Mouse (Mus musculus): ENCODE data around the gene Rfc2. TPM values are rescaled to one million over a fixed set of nuclear protein-coding genes. Genes with fewer than 3 reads are reported as not detected.
A peak's percentile ranks its signal among the peaks of the same experiment; 100 is the strongest.

Gene Rfc2
- polyA plus RNA-seq, 1 experiment from 2014 or later, result 415 TPM

DNA sequence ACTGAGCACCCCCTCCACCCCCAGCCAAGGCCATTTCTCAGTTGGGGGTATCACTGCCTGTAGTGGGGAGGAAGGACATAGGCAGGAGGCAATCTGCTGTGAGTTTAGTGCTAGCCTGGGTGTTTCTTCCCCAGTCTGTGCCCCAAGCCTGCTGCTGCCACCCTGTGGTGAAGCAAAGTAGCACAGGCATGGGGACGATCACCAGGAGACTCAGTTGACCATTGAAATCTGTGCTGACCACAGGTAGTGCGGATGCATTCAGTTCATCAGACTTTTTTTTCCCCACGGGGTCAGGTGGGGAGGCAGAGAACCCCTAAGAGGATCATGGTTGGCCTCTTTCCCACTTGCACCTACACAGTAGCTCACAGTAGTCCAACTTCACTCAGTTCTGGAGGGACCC lies 35.9 kb downstream of the Rfc2 start:
- DNase-seq (ENCODE audit: low spot score), result peak; percentile 60
- 49% methylated on average over 3 of the region's 3 CpGs for WGBS
- no peak overlapping the region for H3K4me3 ChIP-seq
- H3K27ac ChIP-seq (replicated peaks), result no peak overlapping the region
- peaks cover 78% of the 10 kb centered on the region for H3K36me3 ChIP-seq (replicated peaks)
- no peaks in the 10 kb centered on the region for H3K4me1 ChIP-seq
- H3K9me3 ChIP-seq, result no peaks in the 10 kb centered on the region
- no peaks in the 10 kb centered on the region for H3K27me3 ChIP-seq (replicated peaks; ENCODE audit: low read depth, poor library complexity, severe bottlenecking)

DNA sequence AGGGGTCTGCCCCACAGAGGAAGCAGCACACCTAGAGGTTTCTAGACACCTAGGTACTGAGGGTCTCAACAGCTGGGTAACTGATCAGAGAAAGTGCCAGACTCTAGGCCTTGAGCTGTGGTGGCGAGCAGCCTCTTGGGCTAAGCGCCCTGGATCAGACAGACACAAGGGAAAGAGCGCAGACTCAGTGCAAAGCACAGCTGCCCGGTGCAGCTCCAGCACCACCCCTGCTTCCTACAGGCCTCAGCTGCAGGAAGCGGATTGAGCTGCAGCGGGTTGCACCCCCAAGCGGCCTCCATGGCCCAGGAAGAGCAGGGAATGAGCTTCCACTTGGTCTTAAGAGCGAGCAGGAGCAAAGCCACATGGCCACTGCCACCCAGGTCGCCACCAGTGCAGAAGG lies 39.3 kb downstream of the Rfc2 start:
- H3K27me3 ChIP-seq (replicated peaks; ENCODE audit: low read depth, poor library complexity, severe bottlenecking), result no peaks in the 10 kb centered on the region
- no peak overlapping the region for H3K27ac ChIP-seq (replicated peaks)
- no peak overlapping the region for H3K4me3 ChIP-seq
- DNase-seq (ENCODE audit: low spot score), result no peak
- no peaks in the 10 kb centered on the region for H3K9me3 ChIP-seq
- WGBS, result 92% methylated on average over 9 of the region's 9 CpGs
- H3K4me1 ChIP-seq, result no peaks in the 10 kb centered on the region
- H3K36me3 ChIP-seq (replicated peaks), result peaks cover 99% of the 10 kb centered on the region

DNA sequence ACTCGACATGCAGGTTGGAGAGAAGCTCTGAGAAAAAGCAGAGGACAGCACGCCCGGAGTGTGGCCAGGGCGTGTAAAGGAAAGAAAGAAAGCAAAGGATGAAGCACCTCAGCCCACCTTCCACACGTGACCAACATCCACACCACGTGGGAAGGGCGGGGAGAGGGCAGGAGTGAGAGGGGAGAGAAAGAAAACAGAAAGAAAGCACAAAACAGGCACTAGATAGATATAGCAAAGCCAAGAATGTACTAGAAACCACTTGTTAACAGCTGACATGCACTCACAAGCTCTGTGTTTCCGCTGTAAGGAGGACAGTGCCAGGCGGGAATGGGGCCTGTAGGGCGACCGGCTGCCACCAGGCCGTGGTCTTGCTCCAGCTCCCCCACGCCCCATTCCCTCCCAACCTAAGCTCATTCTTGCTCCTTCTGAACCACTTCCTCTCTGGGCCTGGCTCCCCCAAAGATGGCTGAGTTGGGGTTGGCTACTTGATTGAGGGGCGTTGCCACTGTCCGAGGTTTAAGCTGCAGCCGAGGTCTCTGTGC lies 40.0 kb downstream of the Rfc2 start:
- 93% methylated on average over 16 of the region's 16 CpGs for WGBS
- Histone ChIP-seq H3K27ac (replicated peaks) (no peak overlapping the region), H3K27me3 (replicated peaks; ENCODE audit: low read depth, poor library complexity, severe bottlenecking) (no peaks in the 10 kb centered on the region), H3K4me1 (no peaks in the 10 kb centered on the region), H3K36me3 (replicated peaks) (peaks cover 100% of the 10 kb centered on the region), H3K9me3 (no peaks in the 10 kb centered on the region), H3K4me3 (no peak overlapping the region)
- DNase-seq (ENCODE audit: low spot score), result no peak

DNA sequence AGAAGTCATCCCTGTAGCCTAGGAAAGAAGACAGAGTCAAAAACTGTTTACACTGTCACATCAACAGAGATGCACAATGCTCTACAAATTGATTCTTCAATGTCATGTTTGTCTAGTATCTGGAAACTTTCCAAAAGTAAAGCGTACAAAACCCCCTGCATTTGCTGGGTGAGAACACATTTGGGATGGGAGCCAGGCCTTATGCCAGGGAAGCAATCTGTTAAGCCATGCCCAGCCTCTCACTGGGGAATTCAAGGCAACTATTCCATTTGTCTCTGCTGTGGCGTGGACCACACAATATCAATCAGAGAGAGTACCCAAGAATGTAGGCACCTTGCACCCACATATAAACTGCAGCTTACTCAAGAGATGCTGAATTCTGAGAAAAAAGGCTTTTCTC lies 40.9 kb downstream of the Rfc2 start:
- DNase-seq (ENCODE audit: low spot score), result no peak
- Histone ChIP-seq H3K9me3 (no peaks in the 10 kb centered on the region), H3K36me3 (replicated peaks) (peaks cover 100% of the 10 kb centered on the region), H3K27ac (replicated peaks) (no peak overlapping the region), H3K4me3 (no peak overlapping the region), H3K4me1 (no peaks in the 10 kb centered on the region), H3K27me3 (replicated peaks; ENCODE audit: low read depth, poor library complexity, severe bottlenecking) (no peaks in the 10 kb centered on the region)
- 95% methylated on average over 2 of the region's 2 CpGs for WGBS

DNA sequence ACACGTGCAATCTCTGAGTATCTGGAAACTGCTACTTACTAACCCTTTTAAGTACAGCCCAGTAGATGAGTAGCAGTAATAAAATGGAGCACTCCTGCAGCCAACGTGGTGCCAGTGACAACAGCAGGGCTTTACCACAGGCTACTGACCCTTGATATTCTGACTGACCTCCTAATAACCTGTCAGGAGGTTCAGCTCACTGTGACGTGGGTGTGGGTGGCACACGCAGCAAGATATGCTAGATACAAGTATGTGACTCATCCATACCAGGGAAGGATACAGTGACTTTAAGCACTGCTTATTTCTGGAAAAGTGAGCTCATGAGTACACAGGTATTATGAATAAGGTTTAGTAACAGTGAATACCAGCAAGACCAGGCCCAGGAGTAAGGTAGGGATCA lies 48.3 kb downstream of the Rfc2 start:
- Histone ChIP-seq H3K4me3 (no peak overlapping the region), H3K27ac (replicated peaks) (no peak overlapping the region), H3K4me1 (no peaks in the 10 kb centered on the region), H3K36me3 (replicated peaks) (peaks cover 99% of the 10 kb centered on the region), H3K9me3 (no peaks in the 10 kb centered on the region), H3K27me3 (replicated peaks; ENCODE audit: low read depth, poor library complexity, severe bottlenecking) (no peaks in the 10 kb centered on the region)
- 87% methylated on average over 4 of the region's 4 CpGs for WGBS
- no peak for DNase-seq (ENCODE audit: low spot score)

DNA sequence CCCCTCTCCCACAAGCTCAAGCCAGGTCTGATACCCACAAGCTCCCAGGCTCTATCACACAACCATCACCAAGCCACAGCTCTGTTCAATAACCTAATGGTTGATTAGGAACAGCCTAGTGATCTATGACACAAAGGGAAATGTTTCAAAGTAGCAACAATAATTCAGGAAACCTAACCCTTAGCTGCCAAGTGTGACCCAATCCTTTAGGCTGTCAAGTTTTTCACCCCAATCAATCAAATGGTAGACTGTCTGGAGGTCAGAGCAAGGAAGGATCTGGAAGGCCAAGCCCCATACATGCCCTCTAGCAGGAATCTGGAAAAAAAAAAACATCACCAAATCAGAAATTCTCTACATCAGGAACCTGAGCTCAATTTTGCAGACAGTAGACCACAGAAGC lies 49.7 kb downstream of the Rfc2 start:
- H3K9me3 ChIP-seq, result no peaks in the 10 kb centered on the region
- H3K36me3 ChIP-seq (replicated peaks), result peaks cover 99% of the 10 kb centered on the region
- H3K27ac ChIP-seq (replicated peaks), result no peak overlapping the region
- no peak for DNase-seq (ENCODE audit: low spot score)
- H3K4me1 ChIP-seq, result no peaks in the 10 kb centered on the region
- no peak overlapping the region for H3K4me3 ChIP-seq
- no peaks in the 10 kb centered on the region for H3K27me3 ChIP-seq (replicated peaks; ENCODE audit: low read depth, poor library complexity, severe bottlenecking)

DNA sequence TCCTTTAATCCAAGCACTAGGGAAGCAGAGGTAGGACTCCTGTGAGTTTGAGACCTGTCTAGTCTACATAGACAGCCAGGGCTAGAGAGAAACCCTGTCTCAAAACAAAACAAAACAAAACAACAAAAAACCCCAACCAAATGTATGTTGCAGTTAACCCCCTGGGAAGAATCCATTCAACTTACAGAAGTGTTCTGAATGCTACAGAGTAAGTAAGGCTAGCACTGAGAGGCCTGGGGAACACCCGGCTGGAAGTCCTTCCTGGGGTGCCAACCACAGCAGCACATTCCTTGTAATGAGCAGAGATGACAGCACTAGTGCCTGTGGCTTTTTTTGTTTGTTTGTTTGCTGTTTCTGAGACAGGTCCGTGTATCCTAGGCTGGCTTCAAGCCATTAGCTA lies 51.7 kb downstream of the Rfc2 start:
- H3K4me1 ChIP-seq, result peaks cover 5% of the 10 kb centered on the region
- no peak overlapping the region for H3K27ac ChIP-seq (replicated peaks)
- H3K36me3 ChIP-seq (replicated peaks), result peaks cover 98% of the 10 kb centered on the region
- no peak for DNase-seq (ENCODE audit: low spot score)
- no peaks in the 10 kb centered on the region for H3K27me3 ChIP-seq (replicated peaks; ENCODE audit: low read depth, poor library complexity, severe bottlenecking)
- no peak overlapping the region for H3K4me3 ChIP-seq
- 70% methylated on average over 2 of the region's 2 CpGs for WGBS
- no peaks in the 10 kb centered on the region for H3K9me3 ChIP-seq

DNA sequence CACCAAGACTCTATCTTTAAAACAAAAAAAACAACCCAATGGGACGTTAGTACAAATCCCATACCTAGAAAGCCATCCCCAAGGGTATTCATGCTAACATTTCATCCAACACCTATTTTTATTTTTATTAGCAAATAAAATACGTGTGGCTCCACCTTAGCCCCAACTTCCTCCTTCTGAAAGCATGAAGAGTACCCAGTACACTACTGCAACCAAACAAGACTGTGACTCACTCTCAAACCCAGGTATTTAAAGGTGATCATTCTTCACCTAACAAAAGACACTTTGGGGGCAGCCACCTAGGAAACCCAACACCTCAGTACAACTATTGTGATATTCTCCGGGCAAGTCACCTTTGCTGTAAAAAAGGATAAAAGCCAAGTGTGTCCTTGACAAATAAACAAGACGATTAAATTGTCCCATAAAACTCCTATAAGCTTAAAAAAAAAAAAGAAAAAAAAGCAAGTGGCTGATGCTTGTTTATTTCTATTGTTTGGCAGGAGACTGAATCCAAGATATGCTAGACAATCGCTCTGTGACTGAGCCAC lies 56.7 kb downstream of the Rfc2 start:
- H3K27ac ChIP-seq (replicated peaks), result peak overlapping the region; percentile 99
- H3K27me3 ChIP-seq (replicated peaks; ENCODE audit: low read depth, poor library complexity, severe bottlenecking), result no peaks in the 10 kb centered on the region
- peaks cover 48% of the 10 kb centered on the region for H3K36me3 ChIP-seq (replicated peaks)
- DNase-seq (ENCODE audit: low spot score), result no peak
- WGBS, result 36% methylated on average over 5 of the region's 5 CpGs
- peak overlapping the region; percentile 99 for H3K4me3 ChIP-seq
- H3K4me1 ChIP-seq, result peaks cover 16% of the 10 kb centered on the region
- no peaks in the 10 kb centered on the region for H3K9me3 ChIP-seq

DNA sequence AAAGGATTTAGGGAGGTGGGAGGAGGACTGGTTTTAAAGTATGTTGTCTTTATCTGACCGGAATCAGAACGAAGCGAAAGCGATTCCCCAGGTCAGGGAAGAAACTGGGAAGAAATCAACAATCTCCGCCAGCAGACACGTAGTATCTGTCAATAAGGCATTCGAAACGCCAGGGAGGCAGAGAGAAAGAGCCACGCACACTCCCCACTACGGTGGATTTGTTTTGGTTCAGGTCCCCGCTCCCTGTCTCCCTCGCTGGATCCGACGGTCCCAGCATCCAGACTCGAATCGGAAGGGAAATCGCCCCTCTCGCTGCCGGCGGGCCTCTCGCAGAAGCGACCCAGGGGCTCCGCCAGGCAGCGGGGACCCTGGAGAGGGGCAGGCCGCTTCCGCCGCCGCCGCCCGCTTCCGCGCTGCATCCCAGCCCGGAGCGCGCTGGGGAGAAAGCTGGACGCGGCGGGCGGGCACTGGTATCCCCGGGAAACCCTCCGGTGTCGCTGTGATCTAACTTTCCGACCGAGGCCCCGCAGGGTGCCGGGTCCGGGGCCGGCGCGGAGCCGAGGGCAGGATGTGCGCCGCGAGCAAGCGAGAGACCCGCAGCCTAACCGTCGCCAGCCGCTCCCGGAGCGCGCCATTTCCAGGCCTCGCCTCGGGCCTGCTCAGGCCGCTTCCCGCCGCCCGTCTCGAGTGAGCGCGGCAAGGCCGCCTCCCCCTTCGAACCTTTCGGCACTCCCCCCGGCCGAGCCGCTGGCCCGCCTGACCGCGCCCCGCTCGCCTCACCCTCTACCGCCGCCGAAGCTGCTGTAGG lies 57.5 kb downstream of the Rfc2 start:
- peak overlapping the region; percentile 99 for H3K27ac ChIP-seq (replicated peaks)
- no peaks in the 10 kb centered on the region for H3K9me3 ChIP-seq
- peak overlapping the region; percentile 99 for H3K4me3 ChIP-seq
- DNase-seq (ENCODE audit: low spot score), result no peak
- no peaks in the 10 kb centered on the region for H3K27me3 ChIP-seq (replicated peaks; ENCODE audit: low read depth, poor library complexity, severe bottlenecking)
- H3K36me3 ChIP-seq (replicated peaks), result peaks cover 40% of the 10 kb centered on the region
- WGBS, result under 1% methylated on average over 85 of the region's 85 CpGs
- H3K4me1 ChIP-seq, result peaks cover 16% of the 10 kb centered on the region

DNA sequence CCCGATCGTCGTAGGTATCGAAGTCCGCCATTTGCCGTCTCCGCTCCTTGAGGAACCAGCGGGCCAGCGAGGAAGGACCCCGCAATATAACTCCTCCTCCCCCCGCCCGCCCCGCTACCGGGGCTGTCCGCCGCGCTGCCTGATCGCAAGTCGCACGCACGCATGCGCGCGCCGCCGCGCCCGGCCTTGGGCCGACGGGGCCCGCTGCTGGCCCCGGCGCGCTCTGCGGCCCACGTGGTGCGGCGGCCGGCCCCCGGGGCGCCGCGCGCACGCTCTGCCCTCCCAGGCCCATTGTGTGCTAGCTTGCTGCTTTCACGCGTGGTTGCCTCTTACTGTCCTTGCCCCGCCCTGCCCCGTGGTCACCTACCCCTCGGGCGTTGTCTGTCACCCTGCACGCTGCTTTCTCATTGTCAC lies 58.1 kb downstream of the Rfc2 start, which contains the start of gene Eif4h:
Gene Eif4h (minus strand): TSS at position 222 of the 414 bp plus-strand sequence.
- no peaks in the 10 kb centered on the region for H3K27me3 ChIP-seq (replicated peaks; ENCODE audit: low read depth, poor library complexity, severe bottlenecking)
- peak within 1 kb of the TSS; percentile 99 for H3K4me3 ChIP-seq
- peak within 1 kb of the TSS; percentile 99 for H3K27ac ChIP-seq (replicated peaks)
- peak; percentile 99 for DNase-seq (ENCODE audit: low spot score)
- peaks cover 34% of the 10 kb centered on the region for H3K36me3 ChIP-seq (replicated peaks)
- H3K9me3 ChIP-seq, result no peaks in the 10 kb centered on the region
- peaks cover 16% of the 10 kb centered on the region for H3K4me1 ChIP-seq
- under 1% methylated on average over 52 of the region's 52 CpGs for WGBS

DNA sequence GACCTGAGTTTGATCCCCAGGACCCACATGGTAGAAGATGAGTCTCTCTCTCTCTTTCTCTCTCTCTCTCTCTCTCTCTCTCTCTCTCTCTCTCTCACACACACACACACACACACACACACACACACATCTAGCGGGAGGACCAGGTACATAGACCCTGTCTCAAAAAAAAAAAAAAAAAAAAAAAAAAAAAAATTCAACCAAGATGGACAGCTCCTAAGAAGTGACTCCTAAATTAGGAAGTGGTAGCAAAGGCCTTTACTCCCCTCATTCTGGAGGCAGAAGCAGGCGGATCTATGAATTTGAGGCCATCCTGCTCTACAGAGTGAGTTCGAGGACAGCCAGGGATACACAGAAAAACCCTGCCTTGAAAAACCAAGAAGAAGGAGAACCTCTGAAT lies 59.2 kb downstream of the Rfc2 start:
- WGBS, result 83% methylated on average over 3 of the region's 3 CpGs
- H3K27ac ChIP-seq (replicated peaks), result no peak overlapping the region
- no peak overlapping the region for H3K4me3 ChIP-seq
- peaks cover 23% of the 10 kb centered on the region for H3K36me3 ChIP-seq (replicated peaks)
- H3K9me3 ChIP-seq, result no peaks in the 10 kb centered on the region
- H3K4me1 ChIP-seq, result peaks cover 16% of the 10 kb centered on the region
- DNase-seq (ENCODE audit: low spot score), result no peak
- no peaks in the 10 kb centered on the region for H3K27me3 ChIP-seq (replicated peaks; ENCODE audit: low read depth, poor library complexity, severe bottlenecking)

DNA sequence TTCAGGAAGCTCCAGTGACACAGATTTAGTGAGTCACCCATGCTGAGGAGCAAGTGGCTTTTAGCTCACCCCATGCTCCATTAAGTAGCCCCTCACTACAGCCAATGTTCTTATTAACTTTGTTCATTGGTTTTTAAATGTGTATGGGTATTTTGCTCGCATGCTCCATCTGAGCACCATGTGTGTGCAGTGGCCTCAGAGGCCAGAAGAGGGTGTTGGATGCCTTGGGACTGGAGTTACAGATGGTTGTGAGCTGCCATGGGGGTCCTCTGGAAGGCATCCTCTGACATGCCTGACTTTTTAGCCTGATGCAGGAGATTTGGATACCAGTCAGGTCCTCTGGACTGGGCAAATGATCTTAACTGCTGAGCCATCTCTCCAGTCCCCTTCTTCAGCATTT lies 63.0 kb downstream of the Rfc2 start:
- Histone ChIP-seq H3K9me3 (no peaks in the 10 kb centered on the region), H3K36me3 (replicated peaks) (no peaks in the 10 kb centered on the region), H3K4me3 (no peak overlapping the region), H3K27ac (replicated peaks) (no peak overlapping the region), H3K4me1 (peaks cover 8% of the 10 kb centered on the region; the same call in 1 of the 2 replicates), H3K27me3 (replicated peaks; ENCODE audit: low read depth, poor library complexity, severe bottlenecking) (no peaks in the 10 kb centered on the region)
- no peak for DNase-seq (ENCODE audit: low spot score)
- 86% methylated on average over 1 of the region's 1 CpGs for WGBS

DNA sequence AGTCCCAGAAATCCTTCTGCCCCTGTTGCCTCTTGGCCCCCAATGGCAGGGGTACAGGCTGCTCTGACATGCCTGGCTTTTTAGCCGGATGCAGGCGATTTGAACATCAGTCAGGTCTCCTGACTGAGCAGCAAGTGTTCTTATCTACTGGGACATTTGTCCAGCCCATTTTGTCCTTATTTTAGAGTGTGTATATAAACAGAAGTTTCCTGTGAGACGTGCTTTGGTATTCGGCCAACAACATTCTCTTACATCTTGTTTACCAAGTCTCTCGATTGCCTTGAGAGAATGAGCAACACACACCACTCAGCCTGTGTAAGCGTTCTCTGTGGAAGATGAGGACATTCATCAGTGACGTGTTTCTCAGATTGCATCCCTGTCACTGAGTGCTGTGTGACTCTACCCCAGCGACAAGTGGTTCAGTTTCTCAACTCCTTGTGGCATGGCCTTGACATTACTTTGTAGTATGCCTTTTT lies 63.5 kb downstream of the Rfc2 start:
- no peak overlapping the region for H3K27ac ChIP-seq (replicated peaks)
- DNase-seq (ENCODE audit: low spot score), result no peak
- H3K4me1 ChIP-seq, result peaks cover 4% of the 10 kb centered on the region; the same call in 1 of the 2 replicates
- H3K27me3 ChIP-seq (replicated peaks; ENCODE audit: low read depth, poor library complexity, severe bottlenecking), result no peaks in the 10 kb centered on the region
- no peaks in the 10 kb centered on the region for H3K36me3 ChIP-seq (replicated peaks)
- WGBS, result 75% methylated on average over 8 of the region's 8 CpGs
- no peak overlapping the region for H3K4me3 ChIP-seq
- no peaks in the 10 kb centered on the region for H3K9me3 ChIP-seq
